Comparison of ENCODE assay signal across 14 mouse cellular contexts in genomic region chr6:118851086-118851485, GRCm38 (mm10).
DNase-seq lines count a peak whose midpoint lies in the region; ATAC-seq and TF ChIP-seq lines count a peak whose summit lies in the region.
"Had no signal": no experiment of that assay in that cellular context is flagged by ENCODE, and none has a peak within 500 bp of the region (broad histone marks: within the 10 kb centered on the region; RNA-seq: fewer than 3 reads in every experiment).

No protein-coding gene starts in this region.

- intact Hi-C loops in left cerebral cortex, postnatal 36 days (cut with DNase I), result no loop called here

- H3K27me3 ChIP-seq in forebrain, postnatal 0 days (ENCODE audit: insufficient read depth, low read length), result no peaks in the 10 kb centered on the region
- H3K27me3 ChIP-seq: heart, embryonic 13.5 days; hindbrain, embryonic 13.5 days; lung, embryonic 15.5 days had no signal

- H3K9me3 ChIP-seq in forebrain, postnatal 0 days (ENCODE audit: low read length), result no peaks in the 10 kb centered on the region
- H3K9me3 ChIP-seq: lung, embryonic 15.5 days had no signal

- no peak for TF ChIP-seq CTCF in forebrain, postnatal 0 days (IDR thresholded peaks at IDR 0.05; ENCODE audit: low read depth)

- H3K27ac ChIP-seq in forebrain, postnatal 0 days (ENCODE audit: low read depth, low read length), result peak overlapping the region; percentile 45; the same call in 1 of the 2 replicates
- H3K27ac ChIP-seq: heart, embryonic 13.5 days; hindbrain, embryonic 13.5 days; lung, embryonic 15.5 days had no signal

- 61% methylated on average over 3 of the region's 3 CpGs for WGBS in forebrain, postnatal 0 days

- no peak overlapping the region for H3K9ac ChIP-seq in forebrain, postnatal 0 days
- H3K9ac ChIP-seq: heart, embryonic 13.5 days; hindbrain, embryonic 13.5 days; lung, embryonic 15.5 days had no signal

- no peak overlapping the region for H3K4me3 ChIP-seq in forebrain, postnatal 0 days (ENCODE audit: low read depth, low read length)
- H3K4me3 ChIP-seq: heart, embryonic 13.5 days; hindbrain, embryonic 13.5 days; lung, embryonic 15.5 days had no signal

- H3K4me2 ChIP-seq in forebrain, postnatal 0 days (ENCODE audit: low read depth), result no peak overlapping the region
- H3K4me2 ChIP-seq: heart, embryonic 13.5 days; hindbrain, embryonic 13.5 days; lung, embryonic 15.5 days had no signal

- H3K36me3 ChIP-seq in forebrain, postnatal 0 days (ENCODE audit: insufficient read depth), result no peaks in the 10 kb centered on the region
- H3K36me3 ChIP-seq: hindbrain, embryonic 13.5 days; lung, embryonic 15.5 days had no signal

- H3K4me1 ChIP-seq in forebrain, postnatal 0 days (ENCODE audit: insufficient read depth), result peaks cover 8% of the 10 kb centered on the region; the same call in 1 of the 2 replicates

- peak; percentile 82 for ATAC-seq in forebrain, postnatal 0 days

- peak; percentile 87 for DNase-seq in brain, adult 2 months (ENCODE audit: low read depth, low spot score)
- peak; percentile 72 for DNase-seq in forebrain, postnatal 0 days
- peak; percentile 91 for DNase-seq in layer of hippocampus, adult 9-11 months
- peak; percentile 46 to 67 for DNase-seq in left cerebral cortex, postnatal 36 days (ENCODE audit: low spot score in 2 of 2)
- no peak for DNase-seq in adrenal gland, adult (ENCODE audit: inconsistent age in 2 of 2, low spot score in 1 of 2)
- DNase-seq in cerebellum, postnatal 36 days, result no peak
- DNase-seq in lung, postnatal 25 days (ENCODE audit: low spot score), result no peak
- no peak for DNase-seq in adrenal gland, adult 18-20 months (ENCODE audit: low spot score in 2 of 2)
- DNase-seq: cerebellum, adult 8-10 months; kidney, adult 18-20 months; thymus, postnatal 25 days had no signal

Comparison
In these comparisons a context has a peak if more than half of its experiments do, and no peak if none do; other contexts are left out.
1. DNase-seq: peak in brain, adult 2 months (single experiment), forebrain, postnatal 0 days (single experiment), layer of hippocampus, adult 9-11 months (single experiment) and left cerebral cortex, postnatal 36 days (2 of 2); none in adrenal gland, adult (0 of 2), cerebellum, postnatal 36 days (0 of 2), lung, postnatal 25 days (single experiment) and adrenal gland, adult 18-20 months (0 of 2).